Mouse (Mus musculus): ENCODE measurements around the gene Elmsan1. TPM values are rescaled to one million over a fixed set of nuclear protein-coding genes. Genes with fewer than 3 reads are reported as not detected.

Gene Elmsan1
- polyA plus RNA-seq, 1 experiment from 2014 or later, result 11.3 TPM

DNA sequence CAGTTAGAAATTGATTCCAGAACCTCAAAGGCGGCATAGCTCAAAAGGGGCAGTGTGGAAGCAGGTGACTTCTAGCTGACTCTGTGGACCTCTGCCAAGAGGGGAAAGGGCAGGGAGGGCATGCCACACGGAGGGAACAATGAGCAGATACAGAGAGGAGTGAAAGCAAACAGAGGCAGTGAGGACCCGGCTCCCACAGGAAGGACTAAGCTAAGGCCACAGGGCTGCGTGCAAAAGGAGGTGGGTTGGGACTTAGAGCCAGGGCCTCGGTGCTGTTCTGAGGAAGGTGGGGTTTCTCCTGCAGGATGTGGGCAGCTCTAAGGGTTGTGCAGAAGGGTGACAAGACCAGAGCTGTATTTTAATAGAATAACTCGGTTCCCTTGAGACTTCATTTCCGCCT is 12.2 kb downstream of the Elmsan1 start:
- ATAC-seq (ENCODE audit: insufficient read depth) (no peak), DNase-seq (no peak)
- no peaks in the 10 kb centered on the region for H3K27me3 ChIP-seq (ENCODE audit: insufficient read depth, low read length)
- no peaks in the 10 kb centered on the region for H3K36me3 ChIP-seq (ENCODE audit: insufficient read depth)
- H3K9me3 ChIP-seq (ENCODE audit: low read depth, low read length), result no peaks in the 10 kb centered on the region
- H3K4me1 ChIP-seq (ENCODE audit: insufficient read depth), result peaks cover 34% of the 10 kb centered on the region
- WGBS, result 42% methylated on average over 7 of the region's 7 CpGs
- no peak overlapping the region for H3K9ac ChIP-seq
- no peak overlapping the region; the same call in 1 of the 2 replicates for H3K27ac ChIP-seq (ENCODE audit: low read depth)
- no peak overlapping the region for H3K4me3 ChIP-seq (ENCODE audit: low read depth, low read length)
- TF ChIP-seq CTCF (IDR thresholded peaks at IDR 0.05; ENCODE audit: low read depth), result no peak
- H3K4me2 ChIP-seq, result no peak overlapping the region

DNA sequence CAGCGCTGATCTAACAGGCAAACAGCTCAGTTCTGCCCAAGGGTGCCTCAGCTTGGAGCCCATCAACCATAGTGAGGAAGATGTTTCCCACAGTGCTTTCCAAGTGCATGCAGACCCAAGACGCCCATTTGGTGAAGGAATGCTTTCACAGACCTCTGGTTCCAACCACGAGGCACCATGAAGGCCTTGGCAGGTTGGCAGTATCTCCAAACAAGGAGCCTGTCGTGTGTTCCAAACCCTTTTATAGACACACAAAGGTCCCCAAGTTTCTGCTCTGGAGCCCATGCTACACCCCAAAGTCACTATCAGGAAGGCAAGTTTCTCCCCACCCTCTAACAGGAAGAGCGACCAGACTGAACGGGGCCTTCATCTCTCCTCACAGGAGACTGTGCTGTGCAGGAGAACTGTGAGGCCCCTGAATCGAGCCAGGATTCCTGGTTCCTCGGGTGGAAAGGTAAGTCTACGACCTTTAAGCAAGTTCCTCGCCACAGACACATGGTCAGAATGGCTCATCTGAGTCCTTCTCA is 13.0 kb downstream of the Elmsan1 start:
- Histone ChIP-seq H3K9ac (no peak overlapping the region), H3K36me3 (ENCODE audit: insufficient read depth) (no peaks in the 10 kb centered on the region), H3K27me3 (ENCODE audit: insufficient read depth, low read length) (no peaks in the 10 kb centered on the region), H3K9me3 (ENCODE audit: low read depth, low read length) (no peaks in the 10 kb centered on the region), H3K27ac (ENCODE audit: low read depth) (no peak overlapping the region; the same call in 1 of the 2 replicates), H3K4me3 (ENCODE audit: low read depth, low read length) (no peak overlapping the region), H3K4me2 (no peak overlapping the region), H3K4me1 (ENCODE audit: insufficient read depth) (peaks cover 28% of the 10 kb centered on the region)
- TF ChIP-seq CTCF (IDR thresholded peaks at IDR 0.05; ENCODE audit: low read depth), result no peak
- DNase-seq (no peak), ATAC-seq (ENCODE audit: insufficient read depth) (no peak)
- 84% methylated on average over 10 of the region's 10 CpGs for WGBS

DNA sequence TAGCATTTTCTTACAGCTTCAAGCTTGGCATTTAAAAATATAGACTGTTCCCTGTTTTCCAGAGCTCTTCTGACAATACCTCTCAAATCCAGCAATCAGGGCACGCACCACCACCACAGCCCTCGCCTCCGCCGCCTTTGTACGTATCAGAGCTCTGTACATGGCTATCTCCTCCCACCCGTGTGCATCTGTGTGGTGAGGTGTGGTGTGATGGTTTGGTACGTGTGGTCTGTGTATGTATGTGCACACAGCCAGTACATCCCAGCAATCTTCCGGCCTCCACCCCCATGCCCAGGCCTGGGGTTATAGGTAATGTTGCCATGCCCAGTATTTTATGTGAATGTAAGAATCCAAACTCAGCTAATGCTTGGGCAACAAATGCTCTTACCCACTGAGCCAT is 14.0 kb downstream of the Elmsan1 start:
- H3K4me2 ChIP-seq, result no peak overlapping the region
- no peak overlapping the region for H3K4me3 ChIP-seq (ENCODE audit: low read depth, low read length)
- DNase-seq (no peak), ATAC-seq (ENCODE audit: insufficient read depth) (no peak)
- peaks cover 28% of the 10 kb centered on the region for H3K4me1 ChIP-seq (ENCODE audit: insufficient read depth)
- H3K27me3 ChIP-seq (ENCODE audit: insufficient read depth, low read length), result no peaks in the 10 kb centered on the region
- TF ChIP-seq CTCF (IDR thresholded peaks at IDR 0.05; ENCODE audit: low read depth), result no peak
- no peak overlapping the region; the same call in 1 of the 2 replicates for H3K27ac ChIP-seq (ENCODE audit: low read depth)
- H3K9ac ChIP-seq, result no peak overlapping the region
- H3K36me3 ChIP-seq (ENCODE audit: insufficient read depth), result no peaks in the 10 kb centered on the region
- WGBS, result 92% methylated on average over 8 of the region's 8 CpGs
- H3K9me3 ChIP-seq (ENCODE audit: low read depth, low read length), result no peaks in the 10 kb centered on the region

DNA sequence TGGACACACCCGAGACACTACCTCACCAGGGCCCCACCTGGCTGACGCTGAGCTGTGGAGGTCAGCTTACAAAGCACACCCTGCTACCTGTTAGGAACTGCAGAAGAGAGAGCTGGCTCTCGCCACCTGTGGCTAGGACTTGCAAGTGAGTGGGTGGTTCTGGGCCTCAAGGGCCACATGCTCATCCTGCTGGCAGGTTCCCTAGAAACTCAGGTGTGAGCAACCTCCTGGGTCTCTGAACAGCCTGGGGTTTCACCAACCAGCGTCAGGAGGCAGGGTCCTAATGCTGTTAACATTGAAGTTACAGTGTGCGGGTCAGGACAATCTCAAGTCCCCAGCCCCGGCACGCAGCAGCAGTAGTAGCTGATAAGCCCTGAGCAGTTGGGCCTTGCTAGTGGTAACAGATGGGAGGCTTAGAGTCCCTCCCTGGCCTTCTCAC is 14.9 kb downstream of the Elmsan1 start:
- Histone ChIP-seq H3K36me3 (ENCODE audit: insufficient read depth) (no peaks in the 10 kb centered on the region), H3K4me2 (peak overlapping the region; percentile 30; the same call in 1 of the 2 replicates), H3K9ac (peak overlapping the region; percentile 20; the same call in 1 of the 2 replicates), H3K9me3 (ENCODE audit: low read depth, low read length) (no peaks in the 10 kb centered on the region), H3K4me1 (ENCODE audit: insufficient read depth) (peaks cover 26% of the 10 kb centered on the region), H3K27ac (ENCODE audit: low read depth) (peak overlapping the region; percentile 63), H3K4me3 (ENCODE audit: low read depth, low read length) (no peak overlapping the region), H3K27me3 (ENCODE audit: insufficient read depth, low read length) (no peaks in the 10 kb centered on the region)
- ATAC-seq (ENCODE audit: insufficient read depth), result peak; percentile 61
- DNase-seq, result no peak
- TF ChIP-seq CTCF (IDR thresholded peaks at IDR 0.05; ENCODE audit: low read depth), result no peak
- WGBS, result 40% methylated on average over 7 of the region's 7 CpGs

DNA sequence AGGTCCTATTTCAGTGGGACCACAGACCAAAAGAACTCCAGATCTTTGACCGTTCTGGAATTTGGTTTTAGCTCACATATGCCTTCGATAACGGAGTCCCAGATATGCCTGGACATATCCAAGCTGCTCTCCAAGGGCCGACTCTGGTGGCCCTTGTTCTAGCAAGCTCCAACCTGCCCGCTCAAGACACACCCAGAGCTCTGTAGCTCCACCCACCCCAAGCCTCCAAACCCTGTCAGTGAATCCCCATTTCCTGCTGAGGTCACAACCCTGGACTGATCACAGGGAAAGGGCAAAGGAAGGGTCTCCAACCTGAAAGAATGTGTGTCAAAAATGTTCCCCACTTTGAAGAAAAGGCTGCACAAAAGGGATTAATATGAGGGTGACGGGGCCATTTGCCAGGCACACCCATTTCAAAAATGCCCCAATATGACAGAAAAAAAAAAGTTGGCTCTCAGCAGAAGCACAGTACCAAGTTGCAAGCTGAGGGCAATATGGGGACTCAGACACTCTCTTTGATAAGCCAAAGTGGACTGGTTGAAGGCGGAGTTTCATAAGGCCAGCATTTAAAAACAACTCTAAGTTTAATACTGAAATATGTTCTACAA is 15.4 kb downstream of the Elmsan1 start:
- WGBS, result 64% methylated on average over 7 of the region's 7 CpGs
- DNase-seq, result no peak
- H3K4me3 ChIP-seq (ENCODE audit: low read depth, low read length), result no peak overlapping the region
- H3K4me2 ChIP-seq, result peak overlapping the region; percentile 30; the same call in 1 of the 2 replicates
- H3K27ac ChIP-seq (ENCODE audit: low read depth), result peak overlapping the region; percentile 63
- ATAC-seq (ENCODE audit: insufficient read depth), result no peak
- H3K36me3 ChIP-seq (ENCODE audit: insufficient read depth), result no peaks in the 10 kb centered on the region
- no peaks in the 10 kb centered on the region for H3K27me3 ChIP-seq (ENCODE audit: insufficient read depth, low read length)
- H3K4me1 ChIP-seq (ENCODE audit: insufficient read depth), result peaks cover 28% of the 10 kb centered on the region
- TF ChIP-seq CTCF (IDR thresholded peaks at IDR 0.05; ENCODE audit: low read depth), result no peak
- H3K9me3 ChIP-seq (ENCODE audit: low read depth, low read length), result no peaks in the 10 kb centered on the region
- no peak overlapping the region for H3K9ac ChIP-seq

DNA sequence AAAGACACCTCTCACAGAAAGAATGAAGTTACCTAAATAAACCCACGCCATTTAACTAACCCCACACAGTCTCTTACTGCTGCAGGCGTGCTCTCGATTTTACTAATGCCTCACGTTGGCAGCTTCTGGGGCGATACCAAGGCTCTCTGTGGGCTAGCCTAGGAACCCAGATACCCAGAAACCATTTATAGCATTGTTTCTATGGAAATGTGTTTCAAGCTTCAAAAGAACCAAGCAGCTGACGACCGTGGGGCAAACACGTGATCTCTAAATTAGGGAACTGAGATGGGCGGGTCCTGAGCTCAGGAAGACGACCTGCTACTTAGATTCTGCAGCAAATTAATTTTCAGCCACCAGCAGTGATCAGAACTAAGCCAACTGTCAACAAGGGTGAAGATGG is 16.1 kb downstream of the Elmsan1 start:
- Histone ChIP-seq H3K4me3 (ENCODE audit: low read depth, low read length) (no peak overlapping the region), H3K4me1 (ENCODE audit: insufficient read depth) (peaks cover 21% of the 10 kb centered on the region), H3K9ac (no peak overlapping the region), H3K27ac (ENCODE audit: low read depth) (no peak overlapping the region), H3K36me3 (ENCODE audit: insufficient read depth) (no peaks in the 10 kb centered on the region), H3K4me2 (no peak overlapping the region), H3K27me3 (ENCODE audit: insufficient read depth, low read length) (no peaks in the 10 kb centered on the region), H3K9me3 (ENCODE audit: low read depth, low read length) (no peaks in the 10 kb centered on the region)
- DNase-seq (no peak), ATAC-seq (ENCODE audit: insufficient read depth) (no peak)
- WGBS, result 71% methylated on average over 10 of the region's 10 CpGs
- TF ChIP-seq CTCF (IDR thresholded peaks at IDR 0.05; ENCODE audit: low read depth), result no peak

DNA sequence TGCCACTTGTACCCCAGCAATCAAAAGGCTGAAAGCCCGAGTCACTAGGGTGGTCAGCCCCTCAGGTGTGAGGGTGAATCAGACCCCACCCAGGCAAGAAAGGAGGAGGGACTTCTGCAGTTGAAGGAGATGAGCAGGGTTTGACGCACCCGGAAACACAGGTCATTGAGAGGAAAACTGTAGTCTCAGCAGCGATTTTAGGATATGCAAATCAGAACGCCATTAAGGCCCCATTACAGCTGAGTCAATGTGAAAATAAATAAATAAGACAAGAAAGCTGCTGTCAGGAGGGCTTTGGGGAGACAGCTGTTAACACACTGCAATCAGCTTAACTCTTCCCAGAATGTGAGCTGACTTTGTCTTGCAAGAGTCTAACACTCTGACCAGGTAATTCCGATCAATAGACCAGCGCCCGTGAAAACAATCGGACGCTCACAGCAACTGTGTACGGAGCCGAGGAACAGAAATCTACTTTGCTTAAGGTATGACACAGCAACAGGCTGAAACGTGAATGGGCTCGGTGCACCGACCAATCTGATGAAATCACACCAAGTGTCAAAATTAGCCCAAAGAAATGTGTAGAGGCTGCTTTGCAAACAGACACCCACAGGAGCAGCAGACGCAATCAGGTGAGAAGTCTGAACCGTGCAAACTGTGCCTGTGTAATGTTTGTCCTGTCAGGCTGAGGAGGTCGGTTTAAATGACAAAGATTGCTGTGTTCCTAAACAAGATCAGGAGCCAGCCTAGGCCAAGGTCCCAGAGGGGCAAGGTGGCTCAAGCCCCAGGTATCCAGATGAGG is 16.8 kb downstream of the Elmsan1 start:
- DNase-seq (no peak), ATAC-seq (ENCODE audit: insufficient read depth) (no peak)
- no peaks in the 10 kb centered on the region for H3K36me3 ChIP-seq (ENCODE audit: insufficient read depth)
- TF ChIP-seq CTCF (IDR thresholded peaks at IDR 0.05; ENCODE audit: low read depth), result no peak
- no peak overlapping the region for H3K9ac ChIP-seq
- no peak overlapping the region for H3K4me2 ChIP-seq
- 65% methylated on average over 18 of the region's 18 CpGs for WGBS
- H3K9me3 ChIP-seq (ENCODE audit: low read depth, low read length), result no peaks in the 10 kb centered on the region
- no peak overlapping the region for H3K4me3 ChIP-seq (ENCODE audit: low read depth, low read length)
- no peaks in the 10 kb centered on the region for H3K27me3 ChIP-seq (ENCODE audit: insufficient read depth, low read length)
- H3K4me1 ChIP-seq (ENCODE audit: insufficient read depth), result peaks cover 20% of the 10 kb centered on the region
- H3K27ac ChIP-seq (ENCODE audit: low read depth), result no peak overlapping the region; the same call in 1 of the 2 replicates

All from lung, embryonic 14.5 days (tissue).